Mouse (Mus musculus): ENCODE measurements around the gene Cldn10.

GRCm38 (mm10) chr14:118741780-118742179 lies 45.9 kb upstream of the Cldn10 start:
- TF ChIP-seq POLR2A (IDR thresholded peaks at IDR 0.05; ENCODE audit: extremely low read depth, insufficient read depth, low read length), result no peak
- no peak for TF ChIP-seq CTCF (IDR thresholded peaks at IDR 0.05; ENCODE audit: low read depth, low read length)

Data from liver, adult 2 months (tissue).